Mouse (Mus musculus) small intestine, adult 2 months (tissue): ENCODE results near the gene Nmur1. TPM values are rescaled to one million over a fixed set of nuclear protein-coding genes. Genes with fewer than 3 reads are reported as not detected.

Experiments
- H3K27ac ChIP-seq: fragments of 200-500 bp; 2 replicates; pipeline ENCODE4 v1.5.1; 2012; ENCODE audit warnings: low read depth, low read length, control low read depth, inconsistent platforms; ENCODE audit not compliant: insufficient read depth
- H3K27me3 ChIP-seq: fragments of 200-500 bp; 2 replicates; pipeline ENCODE4 v1.6.1; 2012; ENCODE audit warnings: mild to moderate bottlenecking, moderate library complexity, low read length, inconsistent platforms; ENCODE audit not compliant: control insufficient read depth, insufficient read depth
- H3K36me3 ChIP-seq: fragments of 200-500 bp; 2 replicates; pipeline ENCODE4 v1.6.1; 2012; ENCODE audit warnings: mild to moderate bottlenecking, low read length, control low read depth, inconsistent platforms; ENCODE audit not compliant: control insufficient read depth, insufficient read depth
- H3K4me1 ChIP-seq: fragments of 200-500 bp; 2 replicates; pipeline ENCODE4 v1.6.1; 2012; ENCODE audit warnings: low read length, inconsistent platforms, mixed read lengths; ENCODE audit not compliant: control insufficient read depth, insufficient read depth, insufficient read length
- H3K4me3 ChIP-seq: fragments of 200-500 bp; 2 replicates; pipeline ENCODE4 v1.5.1; 2012; ENCODE audit warnings: low read depth, mild to moderate bottlenecking, control low read depth, inconsistent platforms, low read length, moderate library complexity
- CTCF ChIP-seq: fragments of 200-500 bp; IDR thresholded peaks from 2 replicates; pipeline ENCODE4 v1.5.1; 2012; ENCODE audit warnings: low read depth, mild to moderate bottlenecking, control low read depth, inconsistent platforms, low read length, moderate library complexity, mixed read lengths; ENCODE audit not compliant: insufficient replicate concordance, insufficient read length; ENCODE audit errors: extremely low read depth
- POLR2A ChIP-seq: fragments of 200-500 bp; IDR thresholded peaks from 2 replicates; pipeline ENCODE4 v1.6.1; 2012; ENCODE audit warnings: low read depth, mild to moderate bottlenecking, control low read depth, inconsistent platforms, low read length, moderate library complexity
- WGBS: fragments of 180-500 bp; shearing (Covaris S2); methylation state at CpG from one replicate; pipeline ENCODE4 v1.1.7; 2018; 5-methylcytosine and 5-hydroxymethylcytosine counted together
- polyA plus RNA-seq: library from polyadenylated mRNA; depleted of rRNA; stranded (reverse); fragments of >200 nt; gene quantifications from 2 replicates; pipeline ENCODE4 v1.2.3, GENCODE M21; 2012

The Nmur1 gene
- polyA plus RNA-seq, 1 experiment, result 11.1 TPM

GRCm38 (mm10) chr1:86359798-86360179 lies 66.2 kb downstream of the Nmur1 start:
- no peaks in the 10 kb centered on the region for H3K27me3 ChIP-seq
- WGBS, result under 1% methylated on average over 26 of the region's 26 CpGs
- H3K36me3 ChIP-seq, result peaks cover 21% of the 10 kb centered on the region
- peak overlapping the region; percentile 75 for H3K4me3 ChIP-seq
- TF ChIP-seq CTCF, result no peak
- TF ChIP-seq POLR2A, result no peak
- peak overlapping the region; percentile 37 for H3K27ac ChIP-seq
- H3K4me1 ChIP-seq, result peaks cover 8% of the 10 kb centered on the region

DNA sequence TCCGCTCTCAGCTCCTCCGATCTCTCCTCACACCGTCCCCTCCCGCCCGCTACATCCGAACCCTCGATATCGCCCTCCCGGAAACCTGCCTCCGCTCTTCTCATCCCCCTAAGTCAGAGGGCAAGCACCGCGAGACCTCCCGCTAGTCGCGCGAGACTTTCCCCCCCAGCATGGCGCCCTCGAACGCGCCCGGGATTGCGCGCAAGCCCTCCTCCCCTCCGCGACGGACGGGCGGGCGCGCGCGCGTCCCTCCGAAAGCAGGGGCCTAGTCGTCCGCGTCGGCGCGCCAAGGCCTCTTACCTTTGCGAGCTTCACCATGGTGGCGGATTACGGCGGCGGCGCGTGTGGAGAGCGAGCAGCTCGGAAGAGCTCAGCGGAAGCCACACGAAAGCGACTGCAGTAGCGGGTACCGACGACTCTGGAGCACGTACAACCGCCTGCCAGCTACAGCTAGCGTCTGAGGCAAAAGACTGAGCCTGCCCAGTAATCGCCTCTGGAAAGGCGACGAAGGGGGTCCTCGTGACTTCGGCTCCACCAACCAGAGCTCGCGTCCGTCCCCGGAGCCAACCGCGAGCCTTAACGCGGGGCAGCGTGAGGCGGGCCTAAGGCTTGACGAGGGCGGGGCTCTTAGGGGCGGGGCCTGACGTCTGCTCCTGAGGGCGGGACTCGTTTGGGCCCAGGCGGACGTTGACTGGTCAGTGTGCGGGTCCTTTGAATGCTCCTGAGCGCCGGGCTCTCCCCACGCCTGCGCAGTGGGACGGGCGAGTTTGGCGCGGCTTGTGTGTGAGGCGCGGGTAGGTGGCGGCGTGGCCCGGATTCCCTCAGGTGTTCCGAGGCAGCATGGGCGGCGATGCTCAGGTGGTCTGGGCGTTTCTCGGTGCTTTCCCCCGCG lies 66.9 kb downstream of the Nmur1 start, which contains the start of gene Ncl:
Ncl (minus strand) TSS at position 495 of the 892 bp plus-strand sequence.
- H3K27me3 ChIP-seq, result no peaks in the 10 kb centered on the region
- TF ChIP-seq POLR2A, result peak; percentile 97
- TF ChIP-seq CTCF, result no peak
- H3K36me3 ChIP-seq, result peaks cover 26% of the 10 kb centered on the region
- peak within 1 kb of the TSS; percentile 96 for H3K27ac ChIP-seq
- H3K4me3 ChIP-seq, result peak within 1 kb of the TSS; percentile 95
- H3K4me1 ChIP-seq, result peaks cover 8% of the 10 kb centered on the region
- WGBS, result under 1% methylated on average over 102 of the region's 102 CpGs

GRCm38 (mm10) chr1:86358229-86358905 lies 67.7 kb downstream of the Nmur1 start:
- Histone ChIP-seq H3K27ac (peak overlapping the region; percentile 96), H3K4me1 (peaks cover 8% of the 10 kb centered on the region), H3K4me3 (peak overlapping the region; percentile 95), H3K36me3 (peaks cover 32% of the 10 kb centered on the region), H3K27me3 (no peaks in the 10 kb centered on the region)
- under 1% methylated on average over 41 of the region's 41 CpGs for WGBS
- TF ChIP-seq POLR2A (no peak), CTCF (no peak)

DNA sequence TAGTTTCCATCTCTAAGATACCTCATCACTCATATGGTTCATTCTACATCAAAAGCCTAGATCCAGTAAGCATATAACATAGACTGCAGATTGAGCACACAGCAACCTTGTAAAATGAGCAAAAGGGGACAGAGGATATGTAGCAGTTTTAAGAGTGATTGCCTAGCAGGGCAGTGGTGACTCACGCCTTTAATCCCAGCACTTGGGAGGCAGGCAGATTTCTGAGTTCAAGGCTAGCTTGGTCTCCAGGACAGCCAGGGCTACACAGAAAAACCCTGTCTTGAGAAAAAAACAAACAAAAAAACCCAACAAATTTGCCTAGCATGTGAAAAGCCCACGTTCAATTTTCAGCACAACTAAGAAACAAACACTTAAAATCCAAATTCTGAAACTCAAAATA lies 71.8 kb downstream of the Nmur1 start:
- 80% methylated on average over 2 of the region's 2 CpGs for WGBS
- H3K36me3 ChIP-seq, result peaks cover 69% of the 10 kb centered on the region
- no peaks in the 10 kb centered on the region for H3K27me3 ChIP-seq
- H3K4me3 ChIP-seq, result no peak overlapping the region
- no peak for TF ChIP-seq POLR2A
- no peak overlapping the region for H3K27ac ChIP-seq
- peaks cover 3% of the 10 kb centered on the region; the same call in 1 of the 2 replicates for H3K4me1 ChIP-seq

GRCm38 (mm10) chr1:86350576-86350975 lies 75.5 kb downstream of the Nmur1 start:
- WGBS, result 83% methylated on average over 8 of the region's 8 CpGs
- Histone ChIP-seq H3K4me1 (no peaks in the 10 kb centered on the region; the same call in 1 of the 2 replicates), H3K27ac (no peak overlapping the region), H3K4me3 (no peak overlapping the region), H3K27me3 (no peaks in the 10 kb centered on the region), H3K36me3 (peaks cover 64% of the 10 kb centered on the region)
- TF ChIP-seq CTCF (no peak), POLR2A (no peak)

GRCm38 (mm10) chr1:86349696-86350095 lies 76.3 kb downstream of the Nmur1 start:
- Histone ChIP-seq H3K36me3 (peaks cover 57% of the 10 kb centered on the region), H3K27me3 (no peaks in the 10 kb centered on the region), H3K4me1 (no peaks in the 10 kb centered on the region; the same call in 1 of the 2 replicates), H3K27ac (no peak overlapping the region), H3K4me3 (no peak overlapping the region)
- TF ChIP-seq POLR2A (no peak), CTCF (no peak)
- WGBS, result 91% methylated on average over 1 of the region's 1 CpGs

DNA sequence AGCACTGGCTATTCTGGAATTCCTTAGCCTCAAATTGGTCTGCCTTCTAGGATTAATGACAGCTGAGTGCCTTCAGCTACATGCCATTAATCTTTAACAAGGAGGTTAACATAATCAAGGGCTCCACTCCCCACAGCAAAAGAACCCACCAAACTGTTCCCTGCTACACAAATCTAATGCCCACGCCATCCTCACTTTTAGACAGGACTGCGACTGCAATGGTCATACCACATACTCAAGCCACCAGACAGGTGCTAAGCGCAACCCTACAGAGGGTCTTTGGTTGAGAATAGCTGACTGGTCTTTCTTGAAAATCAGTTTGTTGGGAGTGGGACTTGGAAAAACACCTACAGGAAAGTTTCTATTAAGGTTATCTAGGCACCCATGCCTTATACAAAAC lies 76.8 kb downstream of the Nmur1 start:
- no peaks in the 10 kb centered on the region; the same call in 1 of the 2 replicates for H3K4me1 ChIP-seq
- H3K27me3 ChIP-seq, result no peaks in the 10 kb centered on the region
- H3K4me3 ChIP-seq, result no peak overlapping the region
- 95% methylated on average over 3 of the region's 3 CpGs for WGBS
- peaks cover 54% of the 10 kb centered on the region for H3K36me3 ChIP-seq
- TF ChIP-seq POLR2A (no peak), CTCF (no peak)
- H3K27ac ChIP-seq, result no peak overlapping the region
